In genomic region chr7:67216351-67216750, GRCm38 (mm10) we compare ENCODE assay signal across 17 mouse cellular contexts. TPM values are rescaled to one million over a fixed set of nuclear protein-coding genes. Genes with fewer than 3 reads are reported as not detected.
A peak's percentile ranks its signal among the peaks of the same experiment; 100 is the strongest.
DNase-seq lines count a peak whose midpoint lies in the region; ATAC-seq and TF ChIP-seq lines count a peak whose summit lies in the region.
"Had no signal": no experiment of that assay in that cellular context is flagged by ENCODE, and none has a peak within 500 bp of the region (broad histone marks: within the 10 kb centered on the region; RNA-seq: fewer than 3 reads in every experiment).

No protein-coding gene starts in this region.

- ATAC-seq in intestine, postnatal 0 days = peak; percentile 72
- ATAC-seq: forebrain, embryonic 14.5 days; hindbrain, embryonic 16.5 days had no signal

- H3K27me3 ChIP-seq in intestine, postnatal 0 days (replicated peaks; ENCODE audit: control insufficient read depth, insufficient read depth, low read length) = no peaks in the 10 kb centered on the region
- H3K27me3 ChIP-seq: kidney, embryonic 15.5 days; limb, embryonic 13.5 days had no signal

- H3K27ac ChIP-seq in intestine, postnatal 0 days (ENCODE audit: low read depth, low read length) = no peak overlapping the region
- H3K27ac ChIP-seq: heart, adult 2 months; hindbrain, embryonic 10.5 days; kidney, embryonic 15.5 days; limb, embryonic 13.5 days had no signal

- no peaks in the 10 kb centered on the region for H3K36me3 ChIP-seq in intestine, postnatal 0 days (ENCODE audit: control insufficient read depth, insufficient read depth)
- H3K36me3 ChIP-seq: G1E; hindbrain, embryonic 10.5 days; kidney, embryonic 15.5 days; limb, embryonic 13.5 days had no signal

- no peaks in the 10 kb centered on the region for H3K4me1 ChIP-seq in intestine, postnatal 0 days (replicated peaks; ENCODE audit: control insufficient read depth, insufficient read depth, low read length)
- H3K4me1 ChIP-seq: kidney, embryonic 15.5 days; limb, embryonic 13.5 days had no signal

- no peak for TF ChIP-seq CTCF in intestine, postnatal 0 days (IDR thresholded peaks at IDR 0.05; ENCODE audit: low read depth)

- no peak overlapping the region; the same call in 1 of the 2 replicates for H3K4me2 ChIP-seq in intestine, postnatal 0 days (replicated peaks; ENCODE audit: low read depth)
- H3K4me2 ChIP-seq: kidney, embryonic 15.5 days; limb, embryonic 13.5 days had no signal

- DNase-seq in adrenal gland, postnatal 25 days = peak; percentile 19
- DNase-seq in adrenal gland, postnatal 10 days = no peak
- peak; percentile 16 for DNase-seq in lung, postnatal 25 days (ENCODE audit: low spot score)
- DNase-seq in lung, postnatal 10 days = no peak
- peak; percentile 48 for DNase-seq in yolk sac, embryonic 10.5 days (ENCODE audit: low spot score)
- no peak for DNase-seq in thymus, postnatal 10 days (ENCODE audit: low spot score in 2 of 2)
- DNase-seq in thymus, postnatal 25 days = no peak
- DNase-seq: kidney, adult 11 months; layer of hippocampus, adult 9-11 months had no signal

- H3K9me3 ChIP-seq in intestine, postnatal 0 days (ENCODE audit: control insufficient read depth) = no peaks in the 10 kb centered on the region
- H3K9me3 ChIP-seq: G1E; hindbrain, embryonic 10.5 days; kidney, embryonic 15.5 days; limb, embryonic 13.5 days had no signal

- WGBS in intestine, postnatal 0 days = 62% methylated on average over 6 of the region's 6 CpGs

- H3K4me3 ChIP-seq in intestine, postnatal 0 days (ENCODE audit: low read depth, low read length) = no peak overlapping the region
- H3K4me3 ChIP-seq: heart, adult 2 months; hindbrain, embryonic 10.5 days; kidney, embryonic 15.5 days; limb, embryonic 13.5 days had no signal

- H3K9ac ChIP-seq in intestine, postnatal 0 days (ENCODE audit: low read depth, low read length) = no peak overlapping the region
- H3K9ac ChIP-seq: kidney, embryonic 15.5 days; limb, embryonic 13.5 days had no signal

RNA-seq across cellular contexts. Expression of gene Lysmd4, which starts 6.0 kb away (rescaled TPM):
- total RNA-seq in adrenal gland, postnatal 25 days (2021) = 11.8 and 13.4 TPM in 2 replicates
- total RNA-seq in adrenal gland, postnatal 10 days (2021) = 10 to 100 TPM in 1 of 2 experiments, 1 to 10 TPM in 1; 9.9 to 12.7 TPM
- 9.3 and 9.6 TPM in 2 replicates for polyA plus RNA-seq in intestine, postnatal 0 days (2015; fragmentation: Nextera tagmentation; extraction: Ambion mirVana)

Comparison
In these comparisons a context has a peak if more than half of its experiments do, and no peak if none do; other contexts are left out.
1. DNase-seq: peak in adrenal gland, postnatal 25 days (single experiment), lung, postnatal 25 days (single experiment) and yolk sac, embryonic 10.5 days (single experiment); none in adrenal gland, postnatal 10 days (single experiment), lung, postnatal 10 days (single experiment), thymus, postnatal 10 days (0 of 2) and thymus, postnatal 25 days (single experiment).